Mouse (Mus musculus) cerebellum, adult 2 months (tissue): ENCODE results near the gene Cfap44.

Experiments used
- CTCF ChIP-seq: fragments of 200-500 bp; IDR thresholded peaks from 2 replicates; pipeline ENCODE4 v1.5.1; 2011; ENCODE audit warnings: low read depth, mild to moderate bottlenecking, control low read depth, low read length, moderate library complexity, borderline replicate concordance; ENCODE audit not compliant: insufficient read depth
- POLR2A ChIP-seq: fragments of 200-500 bp; IDR thresholded peaks from 2 replicates; pipeline ENCODE4 v1.6.1; 2011; ENCODE audit warnings: low read length, control low read depth, borderline replicate concordance; ENCODE audit not compliant: insufficient read depth

GRCm38 (mm10) chr16:44530191-44530590, 135.6 kb downstream of the Cfap44 start:
- TF ChIP-seq CTCF: no peak
- no peak for TF ChIP-seq POLR2A
